Mouse (Mus musculus): ENCODE measurements at regions not wholly inside any gene's neighbourhood (a gene's known extent, or its start where the extent isn't known, plus 50 kb on each side); places are given as distances from the start of the nearest gene placed in this dataset.
A peak's percentile ranks its signal among the peaks of the same experiment; 100 is the strongest.
"Not testable (repeated sequence)": the region's sequence is repeated elsewhere in the genome, so short reads cannot be mapped to it uniquely, and the experiment has no call there.

DNA sequence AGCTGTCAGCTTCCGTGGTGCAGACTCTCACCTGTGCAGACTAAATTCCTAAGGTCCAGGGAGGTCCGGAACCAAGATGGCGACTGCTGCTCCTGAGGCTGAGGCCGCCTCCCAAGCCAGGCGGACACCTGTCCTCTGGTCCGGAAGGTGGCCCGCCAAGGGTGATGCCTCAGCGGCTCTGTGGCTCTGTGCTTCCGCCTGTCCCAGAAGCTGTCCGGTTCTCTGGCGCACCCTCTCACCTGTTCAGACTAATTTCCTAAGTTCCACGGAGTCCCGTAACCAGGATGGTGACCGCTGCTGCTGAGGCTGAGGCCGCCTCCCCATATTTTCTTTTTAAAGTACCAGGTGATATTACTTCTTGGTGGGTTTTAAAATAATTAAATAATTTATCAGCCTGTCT is 65.4 kb upstream of the B3galnt2 start:
- DNase-seq (ENCODE audit: low spot score), result not testable (repeated sequence)

DNA sequence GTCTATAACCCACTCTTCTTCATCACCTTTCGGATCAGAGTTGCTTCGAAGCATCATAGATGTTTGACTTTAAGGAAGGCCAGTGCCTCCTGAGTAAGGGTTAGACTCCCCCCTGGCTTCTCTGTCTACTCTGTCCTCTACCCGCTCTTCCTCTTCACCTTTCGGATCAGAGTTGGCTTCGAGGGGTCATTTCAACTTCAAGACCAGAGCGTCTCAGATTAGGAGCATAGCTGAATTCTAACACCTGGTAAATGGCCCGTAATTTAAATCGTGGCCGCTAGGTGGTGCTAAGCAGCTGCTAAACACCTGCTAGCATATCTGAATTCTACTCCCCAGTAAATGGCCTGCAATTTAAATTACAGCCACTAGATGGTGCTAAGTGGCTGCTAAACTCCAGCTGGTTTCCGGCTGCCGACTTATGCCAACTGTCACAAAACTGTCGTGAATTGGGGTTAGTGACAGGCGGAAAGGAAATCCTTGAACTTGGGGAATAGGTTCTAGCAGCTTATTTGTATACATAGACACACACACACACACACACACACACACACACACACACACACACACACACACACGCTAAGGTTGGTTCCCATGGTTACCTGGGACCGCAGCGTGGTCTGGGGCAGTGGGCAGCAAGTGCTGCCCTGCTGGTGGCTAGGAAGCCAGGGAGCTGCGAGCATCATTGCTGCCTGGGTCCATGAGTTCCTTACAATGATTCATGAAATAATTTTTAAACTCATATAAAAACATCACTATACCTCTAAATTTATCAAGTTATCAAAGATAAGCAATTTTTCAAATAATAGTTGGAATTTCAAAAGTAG is 64.8 kb upstream of the B3galnt2 start:
- DNase-seq (ENCODE audit: low spot score), result peak; percentile 100

DNA sequence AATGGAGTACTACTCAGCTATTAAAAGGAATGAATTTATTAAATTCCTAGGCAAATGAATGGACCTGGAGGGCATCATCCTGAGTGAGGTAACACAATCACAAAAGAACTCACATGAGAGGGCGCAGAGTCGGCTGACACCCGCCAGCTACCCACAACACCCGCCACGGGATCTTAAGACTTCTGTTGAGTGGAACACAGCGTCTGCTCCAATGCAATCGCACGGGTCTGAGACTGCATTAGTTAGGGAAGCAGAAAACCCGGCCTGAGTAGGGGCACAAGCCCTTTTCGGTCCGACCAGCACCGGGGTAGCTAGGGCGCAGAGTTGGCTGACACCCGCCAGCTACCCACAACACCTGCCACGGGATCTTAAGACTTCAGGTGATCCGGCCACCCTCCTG is 52.1 kb upstream of the B3galnt2 start:
- DNase-seq (ENCODE audit: low spot score), result not testable (repeated sequence)

All from retina, embryonic 14.5 days (tissue).